Mouse (Mus musculus) brain, embryonic 14.5 days (tissue): Measurements from ENCODE around the gene Fkbp10.

Experiments
- CTCF ChIP-seq: fragments of 200-500 bp; IDR thresholded peaks from 2 replicates; pipeline ENCODE4 v1.5.1; 2012; ENCODE audit warnings: inconsistent platforms, mild to moderate bottlenecking, moderate library complexity, borderline replicate concordance; ENCODE audit not compliant: insufficient read depth, insufficient read length; ENCODE audit errors: extremely low read depth
- POLR2A ChIP-seq: fragments of 200-500 bp; IDR thresholded peaks from 2 replicates; pipeline ENCODE4 v1.6.1; 2012; ENCODE audit warnings: mild to moderate bottlenecking, inconsistent platforms, borderline replicate concordance; ENCODE audit not compliant: poor library complexity, insufficient read depth, insufficient read length, severe bottlenecking; ENCODE audit errors: extremely low read depth

GRCm38 (mm10) chr11:100432002-100432401 is 16.5 kb downstream of the Fkbp10 start:
- TF ChIP-seq CTCF: no peak
- TF ChIP-seq POLR2A: no peak
